Comparison of ENCODE assay signal across 9 mouse cellular contexts in the genomic region with DNA sequence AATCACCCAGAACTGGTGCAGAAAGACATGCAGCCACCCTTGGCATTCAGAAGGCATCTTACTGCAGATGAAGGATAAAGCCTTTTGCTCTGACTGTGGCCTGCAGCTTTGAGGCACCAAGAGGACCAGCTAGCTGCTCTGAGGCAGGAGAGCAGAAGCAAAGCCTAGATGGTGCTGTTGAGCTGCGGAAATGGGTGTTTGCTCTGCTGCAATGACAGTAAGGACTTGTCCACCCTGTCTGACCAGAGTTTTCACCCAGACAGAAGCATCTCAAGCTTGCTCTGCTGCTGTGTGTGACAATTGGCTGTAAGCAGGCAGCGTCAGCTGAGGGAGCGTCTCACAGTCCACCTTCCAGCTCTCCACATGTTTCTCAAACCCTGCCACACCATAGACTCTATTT. TPM values are rescaled to one million over a fixed set of nuclear protein-coding genes. Genes with fewer than 3 reads are reported as not detected.
A peak's percentile ranks its signal among the peaks of the same experiment; 100 is the strongest.
DNase-seq lines count a peak whose midpoint lies in the region; ATAC-seq and TF ChIP-seq lines count a peak whose summit lies in the region.
"Not testable (repeated sequence)": the region's sequence is repeated elsewhere in the genome, so short reads cannot be mapped to it uniquely, and the experiment has no call there.
"Had no signal": no experiment of that assay in that cellular context is flagged by ENCODE, and none has a peak within 500 bp of the region (broad histone marks: within the 10 kb centered on the region; RNA-seq: fewer than 3 reads in every experiment).

No protein-coding gene starts in this region.

- in situ Hi-C loops in CH12.LX (cut with MboI; ENCODE audit: low pct_ligation_motif_present, low pct_unique_long_range_greater_than_20kb, low sequenced_read_pairs) = not testable (repeated sequence)

- H3K27ac ChIP-seq in CH12.LX (ENCODE audit: insufficient read depth, low read depth); cerebellum, adult 2 months (ENCODE audit: insufficient read depth, low read length); forebrain, embryonic 14.5 days (ENCODE audit: low read depth, low read length); limb, embryonic 11.5 days (replicated peaks; ENCODE audit: low read depth, low read length); midbrain, embryonic 14.5 days (replicated peaks; ENCODE audit: low read depth, low read length); stomach, embryonic 16.5 days (ENCODE audit: low read length): not testable (repeated sequence)

- intact Hi-C loops in heart, postnatal 14 days (cut with DNase I) = loop anchor here (5.0 kb wide), 1 partner anchor 227 kb away; no protein-coding TSS in a partner anchor

- not testable (repeated sequence) for H3K9me3 ChIP-seq in CH12.LX (replicated peaks; ENCODE audit: low read length); forebrain, embryonic 14.5 days (replicated peaks; ENCODE audit: control insufficient read depth, low read length); limb, embryonic 11.5 days (ENCODE audit: control insufficient read depth, low read length); midbrain, embryonic 14.5 days (ENCODE audit: control insufficient read depth, low read length); stomach, embryonic 16.5 days (replicated peaks; ENCODE audit: control insufficient read depth, low read length)

- not testable (repeated sequence) for H3K4me2 ChIP-seq in CH12.LX (ENCODE audit: insufficient read depth, low read depth, poor library complexity, severe bottlenecking); forebrain, embryonic 14.5 days (ENCODE audit: low read length); limb, embryonic 11.5 days (ENCODE audit: low read depth, severe bottlenecking); midbrain, embryonic 14.5 days (ENCODE audit: low read length); stomach, embryonic 16.5 days (ENCODE audit: low read depth, low read length)

- H3K9ac ChIP-seq in CH12.LX (ENCODE audit: insufficient read depth, low read depth); forebrain, embryonic 14.5 days (ENCODE audit: low read length); limb, embryonic 11.5 days (ENCODE audit: low read length); midbrain, embryonic 14.5 days (replicated peaks; ENCODE audit: low read length); stomach, embryonic 16.5 days (ENCODE audit: low read length): not testable (repeated sequence)

- not testable (repeated sequence) for H3K27me3 ChIP-seq in CH12.LX (replicated peaks); cerebellum, adult 2 months (ENCODE audit: control insufficient read depth, insufficient read depth, low read length); forebrain, embryonic 14.5 days (replicated peaks; ENCODE audit: control insufficient read depth, insufficient read depth, low read length); limb, embryonic 11.5 days (ENCODE audit: control insufficient read depth, insufficient read depth, low read length); midbrain, embryonic 14.5 days (ENCODE audit: control insufficient read depth, insufficient read depth, low read length); stomach, embryonic 16.5 days (ENCODE audit: control insufficient read depth, insufficient read depth, low read length)

- not testable (repeated sequence) for H3K4me3 ChIP-seq in CH12.LX (replicated peaks in 1 of 3; ENCODE audit: low read depth in 2 of 3, low read length in 2 of 3, poor library complexity in 1 of 3); cerebellum, adult 2 months (replicated peaks; ENCODE audit: insufficient read depth, low read depth, low read length); forebrain, embryonic 14.5 days (ENCODE audit: low read depth, low read length); limb, embryonic 11.5 days (ENCODE audit: low read depth, low read length); midbrain, embryonic 14.5 days (replicated peaks; ENCODE audit: low read depth, low read length); stomach, embryonic 16.5 days (replicated peaks; ENCODE audit: low read length)

- TF ChIP-seq EP300 in CH12.LX (IDR thresholded peaks at IDR 0.05; ENCODE audit: low read length) = not testable (repeated sequence)

- not testable (repeated sequence) for DNase-seq in CH12.LX (ENCODE audit: extremely low read depth)
- DNase-seq in cerebellum, adult 2 months = peak; percentile 2 to 9
- DNase-seq in forebrain, embryonic 14.5 days (ENCODE audit: low spot score) = peak; percentile 4
- DNase-seq in heart, postnatal 14 days = peak; percentile 10 to 32
- DNase-seq in layer of hippocampus, adult 11-12 months (ENCODE audit: low spot score) = peak; percentile 44
- DNase-seq in limb, embryonic 11.5 days (ENCODE audit: low spot score) = peak; percentile 32
- DNase-seq in midbrain, embryonic 14.5 days = peak; percentile 29

- H3K79me2 ChIP-seq in CH12.LX (replicated peaks; ENCODE audit: control insufficient read depth, extremely low read depth, insufficient read depth, poor library complexity, severe bottlenecking) = not testable (repeated sequence)

- dilution Hi-C loops in CH12.LX (cut with MboI; ENCODE audit: extremely low pct_ligation_motif_present, extremely low pct_unique_long_range_greater_than_20kb, low sequenced_read_pairs) = not testable (repeated sequence)

- peaks cover 0 to 13% of the 10 kb centered on the region in 2 experiments; a peak in 1 of 4 replicates for H3K4me1 ChIP-seq in CH12.LX (ENCODE audit: control insufficient read depth in 1 of 2, insufficient read depth in 2 of 2)
- H3K4me1 ChIP-seq in cerebellum, adult 2 months (ENCODE audit: control insufficient read depth, insufficient read depth, low read length); forebrain, embryonic 14.5 days (ENCODE audit: control insufficient read depth, insufficient read depth, low read length); limb, embryonic 11.5 days (ENCODE audit: control insufficient read depth, insufficient read depth, low read length); midbrain, embryonic 14.5 days (ENCODE audit: control insufficient read depth, insufficient read depth, low read length); stomach, embryonic 16.5 days (ENCODE audit: control insufficient read depth, insufficient read depth, low read length): not testable (repeated sequence)

- 68% methylated on average over 3 of the region's 3 CpGs for WGBS in cerebellum, adult 2 months
- WGBS in forebrain, embryonic 14.5 days = 55% methylated on average over 3 of the region's 3 CpGs
- 48% methylated on average over 3 of the region's 3 CpGs for WGBS in limb, embryonic 11.5 days
- WGBS in midbrain, embryonic 14.5 days = 57% methylated on average over 3 of the region's 3 CpGs
- WGBS in stomach, embryonic 16.5 days = 24% methylated on average over 3 of the region's 3 CpGs

- peaks cover 16 to 26% of the 10 kb centered on the region in 2 experiments for H3K36me3 ChIP-seq in CH12.LX (replicated peaks in 1 of 2; ENCODE audit: control insufficient read depth in 1 of 2, insufficient read depth in 1 of 2, low read length in 1 of 2)
- H3K36me3 ChIP-seq in forebrain, embryonic 14.5 days (ENCODE audit: control insufficient read depth, insufficient read depth, low read length); limb, embryonic 11.5 days (ENCODE audit: control insufficient read depth, insufficient read depth, low read length); midbrain, embryonic 14.5 days (ENCODE audit: control insufficient read depth, insufficient read depth, low read length); stomach, embryonic 16.5 days (ENCODE audit: control insufficient read depth, insufficient read depth, low read length): not testable (repeated sequence)

- ATAC-seq in forebrain, embryonic 14.5 days; limb, embryonic 11.5 days (ENCODE audit: insufficient number of reproducible peaks, low FRiP score, low TSS enrichment, low read depth); midbrain, embryonic 14.5 days (ENCODE audit: low FRiP score, low TSS enrichment): not testable (repeated sequence)
- peak; percentile 37; the same call in 1 of the 2 replicates for ATAC-seq in stomach, embryonic 16.5 days (ENCODE audit: insufficient read depth, low FRiP score)

- not testable (repeated sequence) for TF ChIP-seq POLR2A in CH12.LX (IDR thresholded peaks at IDR 0.05; ENCODE audit: low read depth, low read length); cerebellum, adult 2 months (IDR thresholded peaks at IDR 0.05; ENCODE audit: borderline replicate concordance, insufficient read depth, low read length)

- peak; percentile 59 for TF ChIP-seq RAD21 in CH12.LX (IDR thresholded peaks at IDR 0.05; ENCODE audit: low read depth, low read length)

- peak in 1 of 2 experiments; percentile 59; a peak in 2 of 4 replicates for TF ChIP-seq CTCF in CH12.LX (conservative IDR thresholded peaks at IDR 0.05 in 1 of 2, IDR thresholded peaks at IDR 0.05 in 1 of 2; ENCODE audit: low read depth in 2 of 2, low read length in 2 of 2)
- not testable (repeated sequence) for TF ChIP-seq CTCF in cerebellum, adult 2 months (IDR thresholded peaks at IDR 0.05; ENCODE audit: borderline replicate concordance, insufficient read depth, low read depth, low read length)

RNA-seq across cellular contexts. Expression of gene Phf11b, which starts 10.7 kb away (rescaled TPM):
- total RNA-seq in CH12.LX (2012; rRNA removed) = 29.5 and 29.8 TPM in 2 replicates
- 80.2 and 90.5 TPM in 2 replicates for total RNA-seq in CH12.LX (2014; rRNA removed)
- 88.2 and 93.4 TPM in 2 replicates for polyA plus RNA-seq in CH12.LX (2012; ENCODE audit: insufficient read length, low read depth)
- 0.21 TPM in 1 of 2 replicates, not detected in the other for polyA plus RNA-seq in cerebellum, adult 2 months (2012; rRNA removed)
- polyA plus RNA-seq in forebrain, embryonic 14.5 days (2014; fragmentation: Nextera tagmentation; extraction: Ambion mirVana) = 0.27 and 0.43 TPM in 2 replicates
- under 1 TPM in 1 of 2 experiments, not detected in 1; 0.54 TPM for total RNA-seq in heart, postnatal 14 days (2021)
- polyA plus RNA-seq in limb, embryonic 11.5 days (2014; fragmentation: Nextera tagmentation; extraction: Ambion mirVana) = not detected in 2 replicates
- polyA plus RNA-seq in midbrain, embryonic 14.5 days (2014; fragmentation: Nextera tagmentation; extraction: Ambion mirVana) = 2.5 TPM in 1 of 2 replicates, not detected in the other
- 0.40 and 0.98 TPM in 2 replicates for polyA plus RNA-seq in stomach, embryonic 16.5 days (2015; fragmentation: Nextera tagmentation; extraction: Ambion mirVana)
- total RNA-seq: gastrocnemius, adult 8-10 months had no signal

RNA-seq across cellular contexts. Expression of gene Phf11a, which starts 33.2 kb away (rescaled TPM):
- 11.2 and 14.6 TPM in 2 replicates for total RNA-seq in CH12.LX (2012; rRNA removed)
- 41.1 and 41.4 TPM in 2 replicates for total RNA-seq in CH12.LX (2014; rRNA removed)
- polyA plus RNA-seq in CH12.LX (2012; ENCODE audit: insufficient read length, low read depth) = 35.1 and 48.4 TPM in 2 replicates
- not detected in 2 replicates for polyA plus RNA-seq in cerebellum, adult 2 months (2012; rRNA removed)
- not detected in 2 replicates for polyA plus RNA-seq in forebrain, embryonic 14.5 days (2014; fragmentation: Nextera tagmentation; extraction: Ambion mirVana)
- total RNA-seq in heart, postnatal 14 days (2021) = under 1 TPM in 1 of 2 experiments, not detected in 1; 0.27 TPM
- polyA plus RNA-seq in limb, embryonic 11.5 days (2014; fragmentation: Nextera tagmentation; extraction: Ambion mirVana) = not detected in 2 replicates
- 0.97 TPM in 1 of 2 replicates, not detected in the other for polyA plus RNA-seq in midbrain, embryonic 14.5 days (2014; fragmentation: Nextera tagmentation; extraction: Ambion mirVana)
- polyA plus RNA-seq in stomach, embryonic 16.5 days (2015; fragmentation: Nextera tagmentation; extraction: Ambion mirVana) = 0.16 TPM in 1 of 2 replicates, not detected in the other
- total RNA-seq: gastrocnemius, adult 8-10 months had no signal

RNA-seq across cellular contexts. Expression of gene Phf11d, which starts 34.8 kb away (rescaled TPM):
- 2.4 and 2.5 TPM in 2 replicates for total RNA-seq in CH12.LX (2012; rRNA removed)
- total RNA-seq in CH12.LX (2014; rRNA removed) = 11.7 and 12.2 TPM in 2 replicates
- 21.7 and 25.7 TPM in 2 replicates for polyA plus RNA-seq in CH12.LX (2012; ENCODE audit: insufficient read length, low read depth)
- polyA plus RNA-seq in cerebellum, adult 2 months (2012; rRNA removed) = 0.49 and 0.95 TPM in 2 replicates
- 0.18 and 0.30 TPM in 2 replicates for polyA plus RNA-seq in forebrain, embryonic 14.5 days (2014; fragmentation: Nextera tagmentation; extraction: Ambion mirVana)
- total RNA-seq in heart, postnatal 14 days (2021) = 1 to 10 TPM; 6.8 to 8.5 TPM
- 0.17 and 0.39 TPM in 2 replicates for polyA plus RNA-seq in limb, embryonic 11.5 days (2014; fragmentation: Nextera tagmentation; extraction: Ambion mirVana)
- polyA plus RNA-seq in midbrain, embryonic 14.5 days (2014; fragmentation: Nextera tagmentation; extraction: Ambion mirVana) = 0.18 and 1.3 TPM in 2 replicates
- 4.4 and 6.0 TPM in 2 replicates for polyA plus RNA-seq in stomach, embryonic 16.5 days (2015; fragmentation: Nextera tagmentation; extraction: Ambion mirVana)

Comparison
In these comparisons a context has a peak if more than half of its experiments do, and no peak if none do; other contexts are left out.
1. RNA of gene Phf11b, which starts 10.7 kb away (polyA plus RNA-seq): 88.2 to 93.4 TPM in CH12.LX; 2.5 TPM in midbrain, embryonic 14.5 days, 0.40 to 0.98 TPM in stomach, embryonic 16.5 days, 0.27 to 0.43 TPM in forebrain, embryonic 14.5 days, not detected in limb, embryonic 11.5 days and 0.21 TPM in cerebellum, adult 2 months; every median in the first group is over 10 times any median in the second.
2. RNA of gene Phf11a, which starts 33.2 kb away (polyA plus RNA-seq): 35.1 to 48.4 TPM in CH12.LX; 0.97 TPM in midbrain, embryonic 14.5 days, not detected in cerebellum, adult 2 months, not detected in forebrain, embryonic 14.5 days, not detected in limb, embryonic 11.5 days and 0.16 TPM in stomach, embryonic 16.5 days; every median in the first group is over 10 times any median in the second.